Comparison of ENCODE assay signal across 20 mouse cellular contexts in the genomic region with DNA sequence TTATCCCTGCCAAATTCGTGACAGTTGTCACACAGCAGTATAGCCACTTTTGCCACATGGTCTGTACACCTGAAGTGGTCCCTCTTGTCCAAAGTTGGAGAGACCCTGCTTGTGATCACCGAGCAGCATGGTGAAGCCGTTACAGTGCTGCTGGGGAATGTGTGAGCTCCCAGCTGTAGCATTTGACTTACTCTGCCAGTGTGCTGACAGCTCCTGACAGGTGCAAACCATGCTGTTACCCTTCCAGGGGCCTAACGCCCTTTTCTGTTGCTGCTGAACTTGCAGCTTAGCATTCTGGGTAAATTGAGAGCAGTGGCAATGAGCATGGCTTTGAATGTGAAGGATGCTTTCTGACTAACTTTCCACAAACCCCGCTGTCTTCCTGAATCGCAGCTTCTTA.
DNase-seq lines count a peak whose midpoint lies in the region; ATAC-seq and TF ChIP-seq lines count a peak whose summit lies in the region.
"Had no signal": no experiment of that assay in that cellular context is flagged by ENCODE, and none has a peak within 500 bp of the region (broad histone marks: within the 10 kb centered on the region; RNA-seq: fewer than 3 reads in every experiment).

No protein-coding gene starts in this region.

- H3K36me3 ChIP-seq in heart, embryonic 14.5 days (ENCODE audit: control insufficient read depth, insufficient read depth, low read length), result no peaks in the 10 kb centered on the region
- H3K36me3 ChIP-seq in heart, embryonic 11.5 days (ENCODE audit: control insufficient read depth, insufficient read depth, low read length), result no peaks in the 10 kb centered on the region
- H3K36me3 ChIP-seq in limb, embryonic 14.5 days (ENCODE audit: control insufficient read depth, insufficient read depth, low read length), result no peaks in the 10 kb centered on the region
- H3K36me3 ChIP-seq: forebrain, embryonic 12.5 days; heart, embryonic 12.5 days; liver, embryonic 12.5 days; midbrain, embryonic 10.5 days; neural tube, embryonic 12.5 days had no signal

- 40% methylated on average over 6 of the region's 6 CpGs for WGBS in heart, embryonic 14.5 days
- WGBS in heart, embryonic 11.5 days (ENCODE audit: insufficient replicate concordance), result 44% methylated on average over 6 of the region's 6 CpGs
- WGBS in limb, embryonic 14.5 days, result 59% methylated on average over 6 of the region's 6 CpGs

- no peak overlapping the region; the same call in 1 of the 2 replicates for H3K4me2 ChIP-seq in heart, embryonic 14.5 days (ENCODE audit: low read length)
- no peak overlapping the region for H3K4me2 ChIP-seq in heart, embryonic 11.5 days
- H3K4me2 ChIP-seq in limb, embryonic 14.5 days (replicated peaks; ENCODE audit: low read depth, low read length, severe bottlenecking), result no peak overlapping the region
- H3K4me2 ChIP-seq: forebrain, embryonic 12.5 days; heart, embryonic 12.5 days; liver, embryonic 12.5 days; neural tube, embryonic 12.5 days had no signal

- peak; percentile 6 for DNase-seq in R1 (ENCODE audit: low read depth, low spot score)
- DNase-seq in embryo, embryonic 11 days, result peak; percentile 12
- DNase-seq in limb, embryonic 14.5 days (ENCODE audit: low spot score), result peak; percentile 41
- DNase-seq in layer of hippocampus, postnatal 14 days (ENCODE audit: low spot score in 2 of 2), result no peak
- DNase-seq in urinary bladder, postnatal 36 days (ENCODE audit: low spot score in 2 of 2), result no peak
- DNase-seq: adrenal gland, adult 2 months; B cell, adult 2 months; cerebellum, adult 9-10 months; kidney, adult 11 months; layer of hippocampus, postnatal 36 days; lung, adult 2 months; right cerebral cortex, adult 18-20 months; thymus, postnatal 36 days had no signal

- no peak for TF ChIP-seq POLR2A in limb, embryonic 14.5 days (IDR thresholded peaks at IDR 0.05; ENCODE audit: borderline replicate concordance, extremely low read depth, insufficient read depth, insufficient read length)

- H3K27me3 ChIP-seq in heart, embryonic 14.5 days (ENCODE audit: control insufficient read depth, insufficient read depth, low read length), result no peaks in the 10 kb centered on the region
- H3K27me3 ChIP-seq in heart, embryonic 11.5 days (ENCODE audit: control insufficient read depth, insufficient read depth, low read length), result no peaks in the 10 kb centered on the region
- H3K27me3 ChIP-seq in limb, embryonic 14.5 days (ENCODE audit: control insufficient read depth, insufficient read depth, low read length), result no peaks in the 10 kb centered on the region
- H3K27me3 ChIP-seq: forebrain, embryonic 12.5 days; heart, embryonic 12.5 days; liver, embryonic 12.5 days; neural tube, embryonic 12.5 days had no signal

- no peak overlapping the region for H3K4me3 ChIP-seq in heart, embryonic 14.5 days (ENCODE audit: control insufficient read depth in 1 of 2, insufficient read depth in 1 of 2, low read depth in 1 of 2, low read length in 2 of 2)
- H3K4me3 ChIP-seq in heart, embryonic 11.5 days (ENCODE audit: low read depth, low read length), result no peak overlapping the region
- no peak overlapping the region for H3K4me3 ChIP-seq in limb, embryonic 14.5 days (replicated peaks; ENCODE audit: low read length)
- H3K4me3 ChIP-seq: forebrain, embryonic 12.5 days; heart, embryonic 12.5 days; liver, embryonic 12.5 days; midbrain, embryonic 10.5 days; neural tube, embryonic 12.5 days had no signal

- ATAC-seq in heart, embryonic 14.5 days (ENCODE audit: insufficient number of reproducible peaks, insufficient read depth, low FRiP score, low read depth), result peak; percentile 66; the same call in 1 of the 2 replicates
- no peak for ATAC-seq in heart, embryonic 11.5 days (replicated peaks; ENCODE audit: insufficient number of reproducible peaks, low FRiP score, low TSS enrichment)
- ATAC-seq in limb, embryonic 14.5 days (ENCODE audit: low FRiP score, low read depth), result peak; percentile 57
- ATAC-seq: liver, embryonic 12.5 days had no signal

- H3K9me3 ChIP-seq in heart, embryonic 14.5 days (ENCODE audit: control insufficient read depth, low read length), result no peaks in the 10 kb centered on the region
- H3K9me3 ChIP-seq in heart, embryonic 11.5 days (replicated peaks; ENCODE audit: control insufficient read depth, low read length), result no peaks in the 10 kb centered on the region
- no peaks in the 10 kb centered on the region for H3K9me3 ChIP-seq in limb, embryonic 14.5 days (ENCODE audit: control insufficient read depth, low read length)
- H3K9me3 ChIP-seq: forebrain, embryonic 12.5 days; heart, embryonic 12.5 days; liver, embryonic 12.5 days; midbrain, embryonic 10.5 days; neural tube, embryonic 12.5 days had no signal

- no peak overlapping the region for H3K27ac ChIP-seq in heart, embryonic 14.5 days (replicated peaks in 1 of 2; ENCODE audit: control insufficient read depth in 1 of 2, insufficient read depth in 1 of 2, low read depth in 2 of 2, low read length in 2 of 2)
- no peak overlapping the region for H3K27ac ChIP-seq in heart, embryonic 11.5 days (ENCODE audit: low read depth, low read length)
- no peak overlapping the region for H3K27ac ChIP-seq in limb, embryonic 14.5 days (replicated peaks; ENCODE audit: low read depth, low read length)
- H3K27ac ChIP-seq: forebrain, embryonic 12.5 days; liver, embryonic 12.5 days; midbrain, embryonic 10.5 days; neural tube, embryonic 12.5 days had no signal

- peaks cover 7 to 22% of the 10 kb centered on the region in 2 experiments for H3K4me1 ChIP-seq in heart, embryonic 14.5 days (ENCODE audit: control insufficient read depth in 2 of 2, insufficient read depth in 2 of 2, low read length in 2 of 2)
- peaks cover 10% of the 10 kb centered on the region for H3K4me1 ChIP-seq in heart, embryonic 11.5 days (ENCODE audit: control insufficient read depth, insufficient read depth, low read length)
- peaks cover 3% of the 10 kb centered on the region; the same call in 1 of the 2 replicates for H3K4me1 ChIP-seq in limb, embryonic 14.5 days (ENCODE audit: control insufficient read depth, insufficient read depth, low read length)
- H3K4me1 ChIP-seq: forebrain, embryonic 12.5 days; neural tube, embryonic 12.5 days had no signal

- H3K9ac ChIP-seq in heart, embryonic 14.5 days (ENCODE audit: low read length), result no peak overlapping the region
- H3K9ac ChIP-seq in heart, embryonic 11.5 days (ENCODE audit: low read depth, low read length), result no peak overlapping the region
- H3K9ac ChIP-seq in limb, embryonic 14.5 days (ENCODE audit: low read depth, low read length, severe bottlenecking), result no peak overlapping the region
- H3K9ac ChIP-seq: forebrain, embryonic 12.5 days; heart, embryonic 12.5 days; liver, embryonic 12.5 days; neural tube, embryonic 12.5 days had no signal

Comparison
In these comparisons a context has a peak if more than half of its experiments do, and no peak if none do; other contexts are left out.
1. DNase-seq: peak in R1 (single experiment), embryo, embryonic 11 days (single experiment) and limb, embryonic 14.5 days (single experiment); none in layer of hippocampus, postnatal 14 days (0 of 2) and urinary bladder, postnatal 36 days (0 of 2).